Mouse (Mus musculus): ENCODE data around the gene Tlx3.

Tlx3 gene

DNA sequence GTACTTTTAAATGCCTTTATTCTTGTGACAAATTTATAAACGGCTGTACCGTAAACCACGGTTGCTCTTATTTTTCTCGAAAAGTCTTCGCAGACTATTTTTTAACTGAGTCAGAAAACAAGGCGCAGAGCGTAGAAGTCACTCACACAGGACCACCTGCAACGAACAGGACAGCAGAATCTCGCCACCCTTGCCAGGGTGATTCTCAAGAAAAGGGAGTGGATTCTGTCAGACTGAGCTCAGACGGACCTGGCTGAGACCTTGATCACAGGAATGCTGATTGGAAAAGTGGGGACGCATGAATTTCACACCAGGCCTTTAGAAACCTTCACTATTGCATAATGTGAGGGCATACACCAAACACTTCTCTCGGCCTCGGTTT is 6.3 kb downstream of the Tlx3 start:
- no peak for DNase-seq

DNA sequence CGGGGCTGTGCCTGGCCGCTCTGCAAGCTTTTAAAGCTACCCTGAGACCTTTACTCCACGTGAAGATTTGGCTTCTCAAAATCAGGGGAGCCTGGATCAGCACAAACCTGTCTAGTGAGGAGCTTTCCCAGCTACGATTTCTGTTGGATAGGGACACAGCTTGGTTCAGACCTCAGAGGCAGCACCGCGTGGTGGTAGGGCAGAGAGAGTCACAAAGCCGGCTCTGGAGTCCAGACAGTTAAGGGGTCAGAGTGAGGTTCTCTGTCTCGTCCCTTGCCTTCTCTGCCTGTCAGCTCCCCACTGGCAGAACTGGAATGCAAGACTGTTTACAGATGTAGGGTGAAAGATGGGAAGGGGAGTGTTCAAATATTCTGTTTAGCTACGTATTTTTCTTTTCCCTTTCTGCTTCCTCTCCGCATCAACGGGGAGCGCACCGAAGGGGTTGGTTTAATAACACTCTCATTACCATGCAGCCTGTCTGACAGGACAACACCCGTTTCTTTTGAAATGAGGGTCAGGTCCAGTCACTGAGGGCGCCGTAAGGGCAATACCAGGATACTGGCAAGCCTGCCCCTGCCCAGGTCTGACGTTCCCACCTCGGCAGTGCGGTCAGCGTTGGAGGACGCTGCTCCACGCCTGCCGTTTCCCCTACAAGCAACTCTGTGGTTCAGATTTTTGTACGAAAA is 6.8 kb downstream of the Tlx3 start:
- DNase-seq: no peak

DNA sequence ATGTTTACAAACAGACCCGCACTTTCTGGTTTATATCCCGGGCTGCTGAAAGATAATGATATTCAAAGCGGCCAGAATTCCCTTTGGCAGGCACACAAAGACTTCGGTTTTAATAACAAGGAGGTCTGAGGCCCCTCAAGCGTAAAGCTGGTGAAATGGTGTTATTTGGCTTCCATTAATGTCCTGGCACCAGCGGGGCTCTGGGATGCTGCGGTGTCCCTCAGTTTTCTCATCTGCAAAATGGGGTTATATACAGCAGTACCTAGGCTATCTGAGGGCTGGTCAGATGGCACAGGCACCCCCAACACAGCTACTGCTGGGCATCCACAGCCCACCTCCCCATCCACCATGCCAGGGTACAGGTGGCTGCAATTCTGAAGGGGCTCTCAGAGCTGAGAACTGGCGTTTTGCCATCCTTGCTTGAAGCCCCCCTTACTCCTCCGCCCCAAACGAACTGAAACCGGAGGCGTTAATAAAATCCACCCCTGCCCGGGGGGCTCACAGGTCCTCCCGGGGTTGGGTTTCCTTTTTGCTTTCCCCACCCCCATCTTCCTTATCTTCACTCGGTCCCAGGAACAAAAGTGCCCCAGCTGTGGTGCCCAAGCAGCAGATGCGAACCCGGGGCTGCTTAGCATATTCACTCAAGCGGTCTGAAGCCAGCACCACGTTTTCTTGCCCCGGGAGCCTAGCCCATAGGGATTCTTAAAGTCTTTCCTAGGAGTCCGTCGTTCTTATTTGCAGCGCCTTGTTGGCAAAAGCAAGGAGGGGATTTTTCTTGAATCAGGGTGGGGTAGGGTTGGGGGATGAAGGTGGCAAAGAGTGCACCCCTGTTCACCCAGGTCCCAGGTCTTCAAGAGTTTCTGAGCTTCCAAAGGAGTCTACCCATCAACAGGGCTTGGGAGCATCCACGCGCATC is 7.6 kb downstream of the Tlx3 start:
- no peak for DNase-seq

DNA sequence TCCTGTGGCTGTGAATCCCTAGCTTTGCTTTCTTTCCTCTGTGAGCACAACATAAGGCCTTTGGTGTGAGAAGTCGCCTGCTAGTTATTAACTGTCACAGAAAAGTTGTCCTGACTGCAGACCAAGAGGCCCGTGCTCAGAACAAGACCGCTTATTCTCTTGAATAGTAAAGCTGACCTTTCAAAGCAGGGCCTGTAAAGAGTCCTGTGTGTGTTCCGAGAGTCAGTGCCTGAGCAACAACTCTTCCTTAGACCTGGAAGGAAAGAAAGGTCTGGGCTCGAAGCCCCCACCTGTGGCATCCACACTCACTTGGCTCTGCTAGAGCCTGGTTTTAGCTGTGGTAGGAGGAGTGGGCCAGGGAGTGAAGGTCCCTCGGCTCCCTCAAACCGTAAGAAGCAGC is 8.3 kb downstream of the Tlx3 start:
- no peak for DNase-seq

DNA sequence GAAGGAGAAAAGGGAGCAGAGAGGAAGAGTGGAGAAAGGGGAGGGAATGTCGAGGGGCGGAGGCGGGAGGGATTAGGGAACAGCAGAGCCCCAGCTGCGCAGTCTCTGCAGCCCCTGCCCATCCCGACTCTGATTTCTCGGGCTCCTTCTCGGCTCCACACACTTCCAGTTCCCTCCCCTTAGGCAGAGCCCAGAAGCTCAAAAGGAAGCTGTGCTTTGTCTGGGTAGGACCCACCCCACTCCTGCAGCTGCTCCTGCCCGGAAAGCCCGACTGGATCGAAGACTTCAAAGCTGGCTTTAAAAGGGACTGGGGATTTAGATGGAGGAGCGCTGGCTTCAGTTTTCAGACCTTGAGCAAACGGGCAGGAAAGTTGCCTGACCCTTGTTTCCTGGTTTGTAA is 9.7 kb downstream of the Tlx3 start:
- no peak for DNase-seq

DNA sequence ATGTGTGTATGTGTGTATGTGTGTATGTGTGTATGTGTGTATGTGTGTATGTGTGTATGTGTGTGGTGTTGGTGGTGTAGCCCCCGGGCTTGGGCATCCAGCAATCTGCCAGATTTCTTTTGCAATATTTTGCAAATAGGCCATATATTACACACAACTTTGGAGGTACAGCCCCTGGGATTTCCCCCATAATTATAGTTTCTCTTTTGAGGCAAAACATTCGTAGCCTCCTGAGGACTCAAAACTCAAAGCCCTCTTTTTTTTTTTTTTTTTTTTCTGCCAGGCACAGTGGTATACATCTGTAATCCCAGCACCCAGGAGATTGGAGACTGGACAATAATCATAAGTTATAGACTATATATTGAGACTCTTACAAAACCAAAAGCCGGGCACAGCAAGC is 21.6 kb downstream of the Tlx3 start:
- DNase-seq: no peak

DNA sequence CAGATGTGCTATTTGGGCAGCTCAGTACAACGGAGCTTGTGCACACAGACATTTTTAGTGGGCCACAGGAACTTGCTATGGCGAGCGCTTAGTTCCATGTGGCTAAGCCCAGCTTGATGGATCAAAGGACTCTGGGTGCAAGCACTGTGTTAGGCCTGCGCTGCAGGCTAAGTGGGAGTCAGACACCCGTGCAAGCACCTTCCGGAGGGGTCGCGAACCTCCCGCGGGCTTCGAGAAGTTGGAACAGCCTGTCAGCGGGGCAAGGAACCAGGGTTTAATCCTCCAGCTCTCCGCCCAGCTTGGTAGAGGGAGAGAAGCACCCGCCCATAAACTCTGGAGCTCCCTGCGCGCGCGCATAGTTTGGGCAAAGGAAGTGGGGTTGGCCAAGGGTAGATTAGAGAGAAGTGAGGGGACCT is 22.7 kb downstream of the Tlx3 start:
- no peak for DNase-seq

DNA sequence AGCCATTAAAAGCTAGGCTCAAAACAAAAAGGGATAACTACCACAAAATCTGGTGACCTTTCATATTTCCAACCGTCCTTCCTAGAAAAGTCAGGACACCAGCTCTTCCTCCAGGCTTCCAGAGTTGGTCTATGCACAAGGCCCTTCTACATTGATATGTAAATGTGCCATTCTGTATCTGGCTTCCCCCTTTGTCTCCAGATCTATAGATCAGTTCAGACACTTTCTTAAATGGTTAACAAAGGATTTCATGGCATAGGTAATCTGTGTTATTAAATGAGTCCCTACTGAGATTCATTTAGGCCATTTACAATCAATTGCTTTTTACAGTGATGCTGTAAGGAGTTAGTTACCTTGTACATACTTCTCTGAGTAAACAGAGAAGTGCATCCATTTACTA is 23.6 kb downstream of the Tlx3 start:
- DNase-seq: no peak

DNA sequence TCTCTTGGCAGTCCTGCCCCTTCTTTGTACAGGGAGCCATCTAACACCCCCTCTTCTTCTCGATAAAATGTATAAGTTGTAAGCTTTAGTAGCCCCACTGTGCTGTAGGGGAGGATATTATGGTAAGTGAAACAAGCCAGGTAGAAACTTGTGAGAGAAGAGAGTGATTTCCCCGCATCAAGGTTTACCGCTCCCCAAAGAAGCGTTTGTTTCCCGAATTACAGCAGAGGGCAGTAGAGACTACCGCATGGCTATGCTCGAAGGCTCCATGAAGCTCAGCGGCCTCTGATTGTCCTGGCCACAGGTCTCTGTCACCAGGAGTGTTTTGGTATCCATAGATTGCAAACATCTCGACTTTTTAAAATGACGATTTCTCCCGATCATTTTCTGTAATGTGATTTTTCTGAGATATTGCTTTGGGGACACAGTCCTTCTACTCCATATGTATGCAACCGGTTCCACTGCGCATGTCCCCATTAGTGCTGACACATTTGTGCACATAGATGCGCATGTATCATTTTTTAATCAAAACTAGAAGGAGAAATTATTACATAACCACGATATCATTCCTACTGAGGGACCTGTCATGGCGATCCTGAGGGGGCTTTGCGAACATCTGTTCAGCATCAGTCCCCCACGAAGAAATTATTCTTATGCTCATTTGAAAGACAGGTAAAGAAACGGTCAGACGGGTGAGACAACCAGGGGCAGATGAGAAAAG is 26.7 kb downstream of the Tlx3 start:
- no peak for DNase-seq

DNA sequence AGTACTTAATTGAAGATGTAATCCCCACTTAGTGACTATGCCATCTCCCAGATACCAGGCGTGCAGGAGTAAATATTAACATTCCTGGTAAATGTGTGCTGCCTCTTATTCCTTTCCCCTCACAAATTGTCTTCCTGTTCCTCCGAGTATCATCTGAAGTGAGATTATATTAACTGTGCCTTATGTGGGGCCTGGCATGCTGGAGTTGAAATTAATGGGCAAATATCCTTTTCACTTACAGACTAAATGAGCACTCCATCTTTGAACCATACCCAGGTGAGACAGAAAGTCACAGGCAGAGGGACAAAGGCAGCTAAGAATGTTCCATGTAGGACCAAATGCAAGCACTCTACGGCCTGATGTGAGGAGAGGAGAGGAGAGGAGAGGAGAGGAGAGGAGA is 27.6 kb downstream of the Tlx3 start:
- DNase-seq: no peak

DNA sequence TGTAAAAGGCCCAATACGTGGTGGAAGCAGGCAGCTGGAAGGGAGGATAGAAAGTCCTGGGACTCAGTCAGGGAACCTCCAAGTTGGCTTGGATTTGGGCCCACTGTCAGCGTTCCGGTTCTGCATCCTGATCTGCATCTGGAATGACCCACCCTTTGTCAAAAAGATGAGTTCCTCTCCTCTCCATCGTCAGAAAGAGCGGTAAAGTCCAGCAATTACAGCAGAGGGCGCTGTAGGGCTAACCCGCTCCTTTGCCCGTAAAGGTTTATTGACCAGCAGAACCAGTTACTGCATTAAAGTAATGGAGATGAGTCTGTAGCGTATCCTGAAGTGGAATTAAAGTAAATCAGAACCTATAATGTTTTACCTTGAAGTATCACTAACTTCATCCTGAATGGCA is 32.9 kb downstream of the Tlx3 start:
- no peak for DNase-seq

DNA sequence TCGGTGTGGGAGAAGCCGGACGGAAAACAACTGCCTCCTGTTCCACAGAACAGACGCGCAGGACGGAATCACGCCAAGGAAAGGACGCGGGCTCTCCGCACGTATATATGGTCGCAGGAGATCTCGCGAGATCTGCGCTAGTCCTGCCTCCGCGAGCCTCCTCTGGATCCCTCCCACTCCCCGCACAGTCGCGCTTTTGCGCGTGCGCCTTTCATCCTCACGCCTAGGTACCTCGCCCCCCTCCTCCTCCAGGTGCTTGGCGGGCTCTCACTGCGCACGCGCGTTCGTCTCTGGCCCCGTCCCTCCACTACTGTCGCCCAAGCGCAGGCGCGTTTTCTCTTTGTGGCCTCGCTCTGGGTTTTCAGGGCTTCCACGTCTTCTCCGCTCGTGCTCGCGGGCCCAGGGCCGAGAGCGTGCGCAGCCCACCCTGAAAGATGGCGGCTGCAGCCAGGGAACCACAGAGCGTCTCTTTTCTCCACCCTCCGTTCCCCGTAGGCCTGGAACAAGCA is 40.3 kb downstream of the Tlx3 start, which contains the start of gene Npm1:
TSS of gene Npm1 (minus strand) at position 209 of the 509 bp plus-strand sequence.
- peak; percentile 99 for DNase-seq

DNA sequence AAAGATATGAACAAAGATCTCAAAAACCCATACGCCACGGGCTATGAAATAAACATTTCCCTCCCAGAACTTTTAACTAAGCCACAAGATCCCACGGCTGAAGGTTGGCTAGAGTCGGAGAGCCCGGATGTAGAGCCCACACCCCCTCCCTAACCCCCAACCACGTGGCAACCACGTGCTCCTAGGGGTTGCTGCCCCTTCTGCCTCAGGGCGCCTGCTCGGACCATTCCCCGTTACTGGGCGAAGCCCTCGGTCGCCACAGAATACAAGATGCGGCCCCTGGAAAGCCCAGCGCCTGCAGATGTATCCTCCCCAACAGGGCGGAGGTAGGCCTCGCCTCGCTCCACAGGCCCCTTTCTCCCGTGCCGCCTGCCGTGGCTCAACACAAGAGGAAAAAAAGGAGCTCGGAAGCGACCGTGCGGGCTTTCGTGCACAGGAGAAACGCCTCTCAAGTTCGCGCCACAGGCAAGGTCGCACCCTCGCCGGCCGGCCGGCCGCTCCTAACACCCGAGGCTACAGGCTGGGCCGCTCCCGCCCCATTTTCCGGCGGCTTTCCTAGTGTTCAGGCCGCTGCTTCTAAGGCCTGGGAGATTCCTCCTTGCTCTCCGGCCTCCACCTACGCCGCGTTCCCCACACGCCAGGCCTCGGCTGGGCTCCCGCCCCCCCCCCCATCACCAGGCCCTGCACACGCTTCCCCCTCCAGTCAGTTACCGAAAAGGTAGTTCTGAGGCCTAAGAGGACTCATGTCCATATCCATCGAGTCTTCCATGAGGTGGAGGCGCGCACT is 41.0 kb downstream of the Tlx3 start:
- DNase-seq: peak; percentile 75

DNA sequence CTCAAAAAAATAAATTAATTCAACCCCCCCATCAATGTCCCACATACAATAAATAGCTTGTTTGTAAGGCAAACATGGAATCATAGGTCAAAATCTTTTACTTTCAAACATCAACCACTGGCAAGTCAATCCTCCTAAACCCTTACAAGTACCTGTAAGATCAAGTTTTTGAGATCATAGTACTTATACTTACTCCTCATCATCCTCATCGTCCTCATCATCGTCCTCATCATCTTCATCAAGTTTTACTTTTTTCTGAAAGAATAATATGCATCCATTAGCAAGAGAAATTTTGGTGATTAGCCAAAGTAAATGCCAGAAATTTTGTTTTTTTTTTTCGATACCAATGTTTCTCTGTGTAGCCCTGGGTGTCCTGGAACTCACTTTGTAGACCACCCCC is 43.6 kb downstream of the Tlx3 start:
- DNase-seq: no peak

DNA sequence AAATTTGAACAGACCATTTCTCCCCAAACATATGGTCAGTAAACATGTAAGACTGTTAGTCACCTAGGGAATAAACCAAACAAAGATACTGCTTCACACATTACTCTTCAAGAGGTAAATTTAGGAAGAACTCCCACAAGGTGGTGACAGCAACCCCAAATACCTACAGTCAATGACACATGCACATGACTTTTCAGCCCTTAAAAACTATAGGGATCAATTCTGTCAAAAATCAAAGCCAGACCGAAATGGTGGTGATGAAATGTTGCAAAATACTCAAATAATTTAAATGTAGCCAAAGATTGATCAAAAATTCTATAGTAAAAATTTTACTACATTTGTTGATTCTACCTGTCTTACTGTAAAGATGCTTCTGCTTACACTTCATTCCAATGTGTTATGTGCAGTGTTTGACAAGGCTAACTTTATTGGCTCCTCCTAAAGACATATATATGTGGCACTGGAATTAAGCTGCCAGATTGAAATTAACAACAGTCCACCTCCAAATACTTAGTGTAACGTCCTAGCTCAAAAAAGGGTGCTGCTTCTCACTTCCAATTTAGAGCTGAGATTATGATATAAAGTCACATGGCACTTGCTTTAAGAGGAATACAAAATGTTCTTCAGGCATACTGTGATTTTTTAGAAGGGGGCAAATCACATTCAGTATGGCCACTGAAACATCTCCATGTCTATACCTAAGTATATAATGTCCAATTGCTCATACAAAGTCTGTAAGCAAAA is 45.8 kb downstream of the Tlx3 start:
- no peak for DNase-seq

DNA sequence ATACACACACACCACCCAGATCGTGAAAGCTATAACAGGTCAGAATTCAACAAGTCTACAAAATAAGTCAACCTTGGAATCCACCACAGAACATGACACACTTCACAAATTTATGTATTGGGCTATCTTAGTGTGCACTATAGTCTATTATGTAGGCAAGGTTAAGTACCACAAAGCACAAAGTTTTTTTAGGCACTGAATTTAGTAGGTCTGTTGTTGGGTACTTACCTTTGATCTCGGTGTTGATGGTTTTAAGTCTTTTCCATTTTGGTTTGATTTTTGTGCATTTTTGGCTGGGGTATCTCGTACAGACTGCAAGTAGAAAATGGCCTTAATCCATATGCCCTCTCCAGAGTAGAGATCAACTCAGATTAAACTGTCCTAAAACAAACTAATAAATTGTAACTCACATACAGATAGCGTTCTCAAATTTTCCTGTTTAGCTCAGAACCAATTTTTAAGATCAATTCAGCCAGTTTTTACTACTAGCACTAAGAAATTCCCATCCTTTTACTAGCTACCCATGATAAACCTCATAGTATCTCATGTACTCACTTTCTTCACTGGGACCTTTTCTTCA is 46.9 kb downstream of the Tlx3 start:
- no peak for DNase-seq

DNA sequence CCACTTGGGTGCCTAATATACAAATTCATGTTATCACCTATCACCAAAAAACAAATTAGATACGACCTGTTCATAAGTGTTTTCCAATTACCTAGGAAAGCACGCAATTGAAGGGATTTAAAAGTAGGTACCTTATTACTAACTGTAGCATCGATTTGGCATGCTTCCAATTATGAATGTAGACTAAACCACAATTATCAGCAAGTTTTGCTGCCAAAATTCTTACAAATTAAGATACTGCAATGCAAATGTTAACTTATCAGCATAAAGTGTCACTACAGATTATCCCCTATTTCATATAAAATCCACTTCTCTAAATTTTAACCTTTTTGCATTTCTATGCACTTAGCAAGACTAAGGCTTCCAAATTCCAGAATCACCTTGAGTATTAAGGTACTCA is 48.9 kb downstream of the Tlx3 start:
- no peak for DNase-seq

DNA sequence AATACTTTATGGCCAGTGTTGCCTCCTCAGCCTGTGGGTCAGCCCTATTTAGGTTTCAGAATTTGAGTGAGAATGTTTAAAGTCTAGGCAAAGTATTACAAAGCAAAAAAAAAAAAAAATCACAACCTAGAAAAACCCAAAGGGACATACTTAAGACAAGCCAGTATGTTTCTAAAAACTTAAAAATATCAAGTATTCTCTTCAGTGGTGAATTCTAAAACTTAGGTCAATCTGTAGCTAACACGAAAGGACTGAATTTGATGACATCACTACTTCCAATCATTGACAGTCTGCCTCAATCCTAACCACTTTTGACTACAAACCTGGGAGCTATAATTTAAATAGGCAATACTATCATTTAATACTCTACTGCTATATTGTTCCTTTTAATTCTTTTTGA is 50.4 kb downstream of the Tlx3 start:
- DNase-seq: no peak

DNA sequence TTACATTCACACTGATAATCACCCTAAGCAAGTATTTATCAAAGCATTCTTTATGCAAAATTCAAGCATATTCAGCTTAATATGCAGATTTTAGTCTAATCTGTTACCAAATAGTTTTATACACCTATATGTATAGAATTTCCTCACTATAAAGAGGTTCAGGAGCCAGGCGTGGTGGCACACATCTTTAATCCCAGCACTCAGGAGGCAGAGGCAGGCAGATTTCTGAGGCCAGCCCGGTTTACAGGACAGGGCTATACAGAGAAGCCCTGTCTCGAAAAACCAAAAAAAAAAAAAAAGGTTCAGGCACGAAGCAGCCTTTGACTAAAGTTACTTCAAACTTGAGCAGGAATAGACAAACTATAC is 51.6 kb downstream of the Tlx3 start:
- no peak for DNase-seq

DNA sequence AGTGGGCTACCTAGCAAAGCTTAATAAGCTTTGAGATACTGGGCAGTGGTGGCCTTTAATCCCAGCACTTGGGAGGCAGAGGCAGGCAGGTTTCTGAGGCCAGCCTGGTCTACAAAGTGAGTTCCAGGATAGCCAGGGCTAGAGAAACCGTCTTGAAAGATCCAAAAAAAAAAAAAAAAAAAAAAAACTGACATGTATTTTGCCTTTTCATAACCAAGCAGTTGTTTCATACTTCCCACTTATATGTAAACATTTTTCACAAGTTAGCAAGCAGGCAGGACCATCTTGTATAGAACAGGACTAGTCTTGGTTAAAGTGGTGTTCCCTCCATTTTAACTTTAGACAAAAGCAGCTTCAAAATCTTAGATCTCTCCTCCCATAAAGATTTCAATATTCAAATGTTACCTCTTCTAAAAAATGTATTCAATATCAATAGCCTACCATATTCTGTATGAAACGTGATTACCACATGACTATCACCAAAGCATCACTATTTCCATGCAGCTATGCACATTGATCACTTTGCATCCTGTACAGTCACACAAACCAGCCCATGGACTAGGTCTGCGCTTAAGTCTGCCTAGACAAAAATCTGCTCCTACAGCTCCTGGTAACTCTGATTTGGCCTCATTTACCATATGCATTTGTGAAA is 52.1 kb downstream of the Tlx3 start:
- no peak for DNase-seq
